ENCODE assay signal across 21 mouse cellular contexts in the genomic region with DNA sequence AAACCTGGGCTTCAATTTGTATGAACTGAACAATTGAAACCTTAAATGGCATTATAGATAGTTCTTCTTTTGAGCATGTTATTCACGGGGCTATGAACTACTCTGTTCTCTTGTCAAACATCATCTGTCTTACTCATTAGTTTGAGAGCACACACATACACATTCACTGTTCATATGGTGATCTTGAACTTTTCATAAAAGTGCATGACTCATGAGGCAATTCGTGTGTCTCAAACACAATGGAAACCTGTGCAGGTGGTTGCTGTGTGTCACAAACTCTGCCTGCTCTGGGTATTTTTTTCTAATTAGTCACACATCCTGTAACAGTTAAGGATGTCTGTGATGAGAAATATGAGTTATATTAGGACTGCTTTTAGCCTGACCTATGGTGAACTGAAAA.
DNase-seq lines count a peak whose midpoint lies in the region; ATAC-seq and TF ChIP-seq lines count a peak whose summit lies in the region.
"Had no signal": no experiment of that assay in that cellular context is flagged by ENCODE, and none has a peak within 500 bp of the region (broad histone marks: within the 10 kb centered on the region; RNA-seq: fewer than 3 reads in every experiment).

No protein-coding gene starts in this region.

- WGBS in forebrain, postnatal 0 days: 75% methylated on average over 2 of the region's 2 CpGs
- WGBS in forebrain, embryonic 13.5 days: 78% methylated on average over 2 of the region's 2 CpGs
- 43% methylated on average over 2 of the region's 2 CpGs for WGBS in stomach, postnatal 0 days

- H3K4me2 ChIP-seq in forebrain, postnatal 0 days (ENCODE audit: low read depth): no peak overlapping the region
- H3K4me2 ChIP-seq in forebrain, embryonic 13.5 days: no peak overlapping the region
- H3K4me2 ChIP-seq in stomach, postnatal 0 days (replicated peaks; ENCODE audit: low read depth): no peak overlapping the region
- H3K4me2 ChIP-seq: embryonic facial prominence, embryonic 12.5 days; forebrain, embryonic 12.5 days; heart, embryonic 11.5 days; heart, embryonic 15.5 days; hindbrain, embryonic 15.5 days had no signal

- peak; percentile 47; the same call in 1 of the 2 replicates for ATAC-seq in forebrain, postnatal 0 days
- no peak for ATAC-seq in forebrain, embryonic 13.5 days
- ATAC-seq in stomach, postnatal 0 days (ENCODE audit: low FRiP score, low TSS enrichment): peak; percentile 56

- no peaks in the 10 kb centered on the region for H3K4me1 ChIP-seq in forebrain, postnatal 0 days (ENCODE audit: insufficient read depth)
- H3K4me1 ChIP-seq in forebrain, embryonic 13.5 days: peaks cover 10% of the 10 kb centered on the region; the same call in 1 of the 2 replicates
- no peaks in the 10 kb centered on the region for H3K4me1 ChIP-seq in stomach, postnatal 0 days (replicated peaks; ENCODE audit: control insufficient read depth, insufficient read depth)
- H3K4me1 ChIP-seq: embryonic facial prominence, embryonic 12.5 days; forebrain, embryonic 12.5 days; heart, embryonic 15.5 days; hindbrain, embryonic 10.5 days; hindbrain, embryonic 15.5 days had no signal

- DNase-seq in forebrain, postnatal 0 days: no peak
- peak; percentile 6 for DNase-seq in CD4-positive, CD25-positive, alpha-beta regulatory T cell, adult 2 months (ENCODE audit: low read depth, low spot score)
- DNase-seq in NIH3T3 (ENCODE audit: low read depth): peak; percentile 20
- no peak for DNase-seq in stomach, postnatal 0 days (ENCODE audit: low spot score)
- no peak for DNase-seq in spleen, postnatal 14 days (ENCODE audit: low spot score in 2 of 2)
- no peak for DNase-seq in heart, postnatal 36 days
- DNase-seq: adrenal gland, postnatal 10 days; cerebellum, adult 11 months; cerebellum, adult 8-10 months; cerebellum, postnatal 14 days; gastrocnemius, adult 2 months; gastrocnemius, postnatal 25 days; heart, postnatal 14 days; kidney, adult 11 months had no signal

- no peak overlapping the region for H3K27ac ChIP-seq in forebrain, postnatal 0 days (ENCODE audit: low read depth, low read length)
- no peak overlapping the region for H3K27ac ChIP-seq in forebrain, embryonic 13.5 days
- no peak overlapping the region for H3K27ac ChIP-seq in stomach, postnatal 0 days (replicated peaks)
- H3K27ac ChIP-seq: embryonic facial prominence, embryonic 12.5 days; forebrain, embryonic 12.5 days; gastrocnemius, adult 2 months; heart, embryonic 15.5 days; hindbrain, embryonic 10.5 days; hindbrain, embryonic 15.5 days had no signal

- H3K27me3 ChIP-seq in forebrain, postnatal 0 days (ENCODE audit: insufficient read depth, low read length): no peaks in the 10 kb centered on the region
- H3K27me3 ChIP-seq in forebrain, embryonic 13.5 days: no peaks in the 10 kb centered on the region
- no peaks in the 10 kb centered on the region for H3K27me3 ChIP-seq in stomach, postnatal 0 days (ENCODE audit: control insufficient read depth, insufficient read depth, low read length)
- H3K27me3 ChIP-seq: embryonic facial prominence, embryonic 12.5 days; forebrain, embryonic 12.5 days; heart, embryonic 15.5 days; hindbrain, embryonic 15.5 days had no signal

- no peak for TF ChIP-seq EP300 in stomach, postnatal 0 days (optimal IDR thresholded peaks at IDR 0.05)

- H3K9ac ChIP-seq in forebrain, postnatal 0 days: no peak overlapping the region
- H3K9ac ChIP-seq in forebrain, embryonic 13.5 days: no peak overlapping the region
- no peak overlapping the region for H3K9ac ChIP-seq in stomach, postnatal 0 days (ENCODE audit: low read length)
- H3K9ac ChIP-seq: embryonic facial prominence, embryonic 12.5 days; forebrain, embryonic 12.5 days; heart, embryonic 15.5 days; hindbrain, embryonic 15.5 days had no signal

- intact Hi-C loops in heart, postnatal 36 days (cut with DNase I): no loop called here

- TF ChIP-seq CTCF in forebrain, postnatal 0 days (IDR thresholded peaks at IDR 0.05; ENCODE audit: low read depth): no peak
- TF ChIP-seq CTCF in stomach, postnatal 0 days (IDR thresholded peaks at IDR 0.05; ENCODE audit: low read depth): no peak

- H3K36me3 ChIP-seq in forebrain, postnatal 0 days (ENCODE audit: insufficient read depth): no peaks in the 10 kb centered on the region
- no peaks in the 10 kb centered on the region for H3K36me3 ChIP-seq in forebrain, embryonic 13.5 days (ENCODE audit: poor library complexity, severe bottlenecking)
- no peaks in the 10 kb centered on the region for H3K36me3 ChIP-seq in stomach, postnatal 0 days (ENCODE audit: control insufficient read depth, insufficient read depth, low read length)
- H3K36me3 ChIP-seq: embryonic facial prominence, embryonic 12.5 days; forebrain, embryonic 12.5 days; heart, embryonic 15.5 days; hindbrain, embryonic 10.5 days; hindbrain, embryonic 15.5 days had no signal

- no peaks in the 10 kb centered on the region for H3K9me3 ChIP-seq in forebrain, postnatal 0 days (ENCODE audit: low read length)
- no peaks in the 10 kb centered on the region for H3K9me3 ChIP-seq in forebrain, embryonic 13.5 days (replicated peaks)
- no peaks in the 10 kb centered on the region for H3K9me3 ChIP-seq in stomach, postnatal 0 days (ENCODE audit: control insufficient read depth, low read length)
- H3K9me3 ChIP-seq: embryonic facial prominence, embryonic 12.5 days; forebrain, embryonic 12.5 days; heart, embryonic 15.5 days; hindbrain, embryonic 10.5 days; hindbrain, embryonic 15.5 days had no signal

- no peak overlapping the region for H3K4me3 ChIP-seq in forebrain, postnatal 0 days (ENCODE audit: low read depth, low read length)
- no peak overlapping the region for H3K4me3 ChIP-seq in forebrain, embryonic 13.5 days
- H3K4me3 ChIP-seq in stomach, postnatal 0 days (ENCODE audit: low read depth, low read length): no peak overlapping the region
- H3K4me3 ChIP-seq: embryonic facial prominence, embryonic 12.5 days; forebrain, embryonic 12.5 days; gastrocnemius, adult 2 months; heart, embryonic 15.5 days; hindbrain, embryonic 10.5 days; hindbrain, embryonic 15.5 days had no signal

Comparison
In these comparisons a context has a peak if more than half of its experiments do, and no peak if none do; other contexts are left out.
1. DNase-seq: peak in CD4-positive, CD25-positive, alpha-beta regulatory T cell, adult 2 months (single experiment) and NIH3T3 (single experiment); none in forebrain, postnatal 0 days (single experiment), stomach, postnatal 0 days (single experiment), spleen, postnatal 14 days (0 of 2) and heart, postnatal 36 days (0 of 2).